Mouse (Mus musculus) liver, postnatal 0 days (tissue): ENCODE measurements around the gene Fam57a.
"Not testable (repeated sequence)": the region's sequence is repeated elsewhere in the genome, so short reads cannot be mapped to it uniquely, and the experiment has no call there.

Experiments
- CTCF ChIP-seq: sonication (generic); IDR thresholded peaks from 2 replicates; pipeline ENCODE4 v1.5.1; 2016; ENCODE audit warnings: antibody characterized with exemption, low read depth
- EP300 ChIP-seq: IDR thresholded peaks from 2 replicates; pipeline ENCODE4 v1.6.1; 2016; ENCODE audit warnings: antibody characterized with exemption, low read depth, mild to moderate bottlenecking

DNA sequence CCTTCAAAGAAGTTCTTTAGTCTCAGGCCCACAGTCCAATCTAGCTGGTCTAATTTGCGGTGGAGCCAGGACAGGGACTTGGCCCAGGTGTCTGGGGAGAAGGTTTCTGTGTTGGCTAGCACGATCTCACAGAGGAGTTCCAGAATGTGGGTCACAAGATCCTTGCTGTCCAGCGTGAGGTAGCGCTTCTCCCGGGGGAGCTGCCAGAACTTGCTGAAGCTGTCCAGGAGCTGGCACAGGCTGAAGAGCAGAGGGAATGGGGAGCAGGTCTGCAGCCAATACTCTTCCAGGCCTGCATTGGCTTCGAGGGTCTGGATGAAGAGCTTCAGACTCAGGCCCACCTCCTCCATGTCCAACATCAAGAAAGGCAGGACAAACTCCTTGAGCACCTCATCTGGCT, 32.1 kb downstream of the Fam57a start:
- not testable (repeated sequence) for TF ChIP-seq CTCF, EP300
